Mouse (Mus musculus): Measurements from ENCODE around the gene Haus8.
"Not testable (repeated sequence)": the region's sequence is repeated elsewhere in the genome, so short reads cannot be mapped to it uniquely, and the experiment has no call there.

DNA sequence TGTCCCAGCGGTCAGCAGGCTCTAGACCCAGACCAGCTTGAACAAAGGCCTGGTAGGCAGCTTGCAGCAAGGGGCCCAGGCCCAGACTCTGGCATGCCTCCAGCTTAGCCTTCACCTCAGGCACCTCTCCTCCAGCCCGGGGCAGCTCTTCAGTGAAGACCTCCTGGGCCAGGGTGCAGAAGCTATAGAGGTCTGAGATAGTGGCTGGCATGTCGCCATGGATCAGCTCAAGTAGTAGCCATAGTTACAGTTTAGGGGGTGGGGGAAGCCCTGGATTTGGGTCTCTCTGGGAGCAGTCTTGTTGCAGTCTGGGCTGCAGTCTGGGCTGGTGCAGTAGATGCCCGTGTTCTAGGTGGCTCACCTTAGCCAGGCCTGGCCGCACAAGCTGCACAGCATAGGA lies 58.5 kb downstream of the Haus8 start:
- TF ChIP-seq POLR2A (IDR thresholded peaks at IDR 0.05; ENCODE audit: low read depth, low read length); CTCF (IDR thresholded peaks at IDR 0.05; ENCODE audit: extremely low read depth, insufficient read length, insufficient replicate concordance, low read depth, low read length): not testable (repeated sequence)
